Mouse (Mus musculus) urinary bladder, adult 2 months (tissue): ENCODE measurements at regions not wholly inside any gene's neighbourhood (a gene's known extent, or its start where the extent isn't known, plus 50 kb on each side); places are given as distances from the start of the nearest gene placed in this dataset.
"Not testable (repeated sequence)": the region's sequence is repeated elsewhere in the genome, so short reads cannot be mapped to it uniquely, and the experiment has no call there.

ENCODE experiments used
- DNase-seq: peaks from one replicate; pipeline ENCODE4 v3.0.0; 2022; ENCODE audit warnings: low spot score

DNA sequence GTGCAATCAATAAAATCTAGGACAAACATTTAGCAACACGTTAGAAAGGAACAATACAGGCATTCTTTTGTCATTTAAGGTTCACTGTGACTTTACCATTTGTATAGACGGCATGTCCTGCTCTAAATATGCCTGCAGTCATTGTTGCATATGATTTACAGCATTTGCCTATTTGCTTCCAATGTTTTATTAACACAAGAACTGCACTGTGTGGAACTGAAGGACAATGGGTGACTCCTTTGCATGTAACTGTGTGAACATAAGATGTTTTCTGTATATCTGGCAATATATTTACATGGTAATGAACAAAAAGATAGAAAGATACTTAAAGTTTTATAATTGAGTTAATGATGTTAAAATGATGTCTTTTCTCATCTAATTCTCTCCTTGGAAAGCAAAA is 57.1 kb downstream of the Pou4f1 start:
- DNase-seq = no peak

DNA sequence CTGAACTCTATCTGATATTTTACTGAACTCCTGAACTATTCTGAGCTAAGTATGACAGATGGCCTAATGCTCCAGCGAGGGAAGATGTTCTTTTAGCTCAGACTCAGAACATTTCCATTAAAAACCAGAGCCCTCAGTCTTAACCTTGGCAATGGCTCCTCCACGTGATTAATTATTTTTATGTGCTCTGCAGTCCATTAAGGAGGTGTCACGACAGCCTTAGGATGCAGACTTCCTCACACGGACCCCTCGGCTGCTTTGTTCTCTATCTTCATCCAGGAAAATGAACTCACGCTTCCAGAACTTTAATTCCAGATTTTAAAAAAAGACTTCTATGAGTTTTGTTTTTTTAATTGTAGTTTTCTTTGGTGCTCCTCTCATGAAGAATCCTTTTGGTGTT is 57.5 kb downstream of the Pou4f1 start:
- DNase-seq = no peak

DNA sequence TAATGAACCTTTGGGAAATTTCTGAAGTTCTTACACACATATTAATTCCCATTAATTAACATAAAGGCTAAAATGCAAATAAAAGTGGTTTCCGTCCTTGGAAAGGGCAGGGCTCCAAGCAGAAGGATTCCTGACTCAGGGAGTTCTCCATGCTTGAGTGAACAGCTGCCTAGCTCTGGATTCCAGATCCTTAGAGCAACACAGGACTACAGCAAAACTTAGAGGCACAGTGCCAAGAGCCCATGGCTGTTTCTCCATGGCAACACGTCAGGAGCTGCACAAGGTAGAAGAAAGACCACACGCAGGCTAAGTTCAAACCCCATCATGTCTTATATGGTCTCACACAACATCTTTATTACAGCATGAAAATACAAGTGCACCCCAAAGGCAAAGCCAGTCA is 61.7 kb downstream of the Pou4f1 start:
- DNase-seq = no peak

GRCm38 (mm10) chr14:104389297-104390071 is 78.3 kb downstream of the Pou4f1 start:
- DNase-seq = no peak

DNA sequence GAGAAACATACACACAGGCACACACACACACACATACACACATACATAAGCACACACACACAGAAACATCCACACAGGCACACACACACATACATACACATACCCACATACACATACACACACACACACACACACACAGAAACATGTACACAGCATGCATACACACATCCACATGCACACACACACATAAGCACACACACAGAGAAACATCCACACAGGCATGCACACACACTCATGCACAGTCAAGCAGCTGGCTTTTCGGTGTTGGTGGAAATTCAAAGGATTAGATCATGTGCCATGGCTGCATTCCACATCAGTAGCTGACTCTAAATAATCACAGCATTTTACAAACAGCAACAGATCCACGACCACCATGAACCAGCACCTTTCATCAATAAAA is 78.9 kb downstream of the Pou4f1 start:
- no peak for DNase-seq

DNA sequence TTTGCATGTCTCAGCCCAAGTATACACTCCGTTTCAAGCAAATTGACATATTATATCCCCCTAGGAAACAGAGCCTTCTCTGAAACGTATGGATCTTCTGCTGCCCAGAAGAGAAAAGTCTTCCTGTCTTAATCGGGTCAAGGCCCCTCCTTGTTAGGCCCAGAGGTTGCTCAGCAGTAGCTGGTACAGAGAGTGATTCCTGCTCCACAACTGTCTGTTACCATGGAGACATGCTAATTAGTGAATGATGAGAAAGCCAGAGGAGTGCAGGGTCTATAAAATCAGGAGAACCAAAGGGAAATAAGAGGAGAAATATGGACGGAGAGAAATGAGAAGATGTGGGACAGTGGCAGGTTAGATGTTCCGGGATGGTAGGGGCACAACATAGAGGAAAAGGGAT is 86.8 kb downstream of the Pou4f1 start:
- DNase-seq = no peak

GRCm38 (mm10) chr14:104372776-104373175 is 95.0 kb downstream of the Pou4f1 start:
- no peak for DNase-seq

- DNase-seq = no peak
Measured at GRCm38 (mm10) chr14:104356636-104357035, 111.2 kb downstream of the Pou4f1 start.

- DNase-seq = not testable (repeated sequence)
Measured at GRCm38 (mm10) chr14:104336783-104337182, 131.0 kb downstream of the Pou4f1 start.

- no peak for DNase-seq
Measured at GRCm38 (mm10) chr14:104326089-104326488, 141.7 kb downstream of the Pou4f1 start.

- no peak for DNase-seq
Measured at GRCm38 (mm10) chr14:104300141-104300540, 167.7 kb downstream of the Pou4f1 start.

- no peak for DNase-seq
Measured at GRCm38 (mm10) chr14:104298312-104298711, 169.5 kb downstream of the Pou4f1 start.

DNA sequence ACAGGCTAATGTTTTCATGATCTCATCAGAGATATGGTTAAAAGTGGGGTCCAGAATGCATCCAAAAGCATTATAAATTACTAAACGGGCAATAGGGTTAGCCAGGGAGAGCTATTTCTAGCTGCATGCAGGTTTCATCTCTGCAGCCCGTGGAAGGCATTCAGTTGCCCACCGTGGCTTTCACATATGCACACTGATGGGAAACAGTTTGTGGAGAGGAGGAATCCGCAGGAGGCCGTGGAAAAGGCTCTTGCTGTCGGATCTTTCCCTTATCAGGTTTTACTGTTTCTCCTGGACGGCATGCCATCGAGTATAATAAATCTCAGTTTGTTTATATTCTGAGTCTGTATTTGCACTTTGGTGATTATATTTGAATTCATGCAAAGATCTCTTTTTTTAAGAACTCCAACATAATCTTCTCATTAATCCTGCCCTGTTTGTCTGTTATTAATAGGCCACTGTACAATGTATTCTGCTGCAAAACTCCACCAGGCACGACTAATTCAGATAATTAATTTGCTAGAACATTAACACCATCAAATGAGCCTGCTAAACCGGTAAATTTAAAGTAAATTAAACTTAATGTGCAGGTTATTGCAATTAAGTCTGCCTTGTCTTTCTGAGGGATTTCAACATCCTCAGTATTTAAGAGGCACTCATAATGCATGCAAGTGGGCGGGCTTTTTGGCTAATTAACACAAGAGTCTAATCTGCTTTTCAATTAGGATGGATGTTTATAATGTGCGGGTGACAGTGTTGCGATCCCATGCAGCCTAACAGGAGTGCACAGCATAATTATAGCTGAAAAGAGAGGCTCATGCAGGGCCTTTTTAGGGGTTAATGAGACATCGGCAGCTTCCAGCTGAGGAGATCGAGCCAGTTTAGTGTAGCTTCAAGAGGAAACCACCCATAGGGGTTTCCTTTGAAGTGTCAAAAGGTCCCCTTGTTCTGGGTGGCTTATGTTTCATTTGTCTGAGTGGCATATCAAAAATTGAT is 170.2 kb downstream of the Pou4f1 start:
- no peak for DNase-seq

DNA sequence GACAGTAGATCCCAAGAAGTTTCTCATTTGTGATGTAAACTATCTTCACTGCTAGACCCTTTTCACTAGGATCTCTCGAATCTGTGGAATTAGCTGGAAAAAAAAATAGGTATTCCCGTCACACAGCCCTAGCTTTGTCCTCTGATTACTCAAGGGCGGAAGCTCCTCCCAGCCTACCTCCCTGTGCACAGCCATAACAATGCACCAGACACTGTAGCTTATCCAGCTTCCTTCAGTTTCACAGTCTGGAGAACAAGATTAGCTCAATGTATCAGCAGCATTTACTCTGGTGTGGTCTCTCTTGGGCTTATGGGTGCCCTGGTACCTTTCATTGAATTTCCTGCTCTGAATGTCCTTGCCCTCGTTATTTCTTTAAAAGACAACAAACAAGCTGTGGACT is 174.0 kb downstream of the Pou4f1 start:
- no peak for DNase-seq

- no peak for DNase-seq
Measured at GRCm38 (mm10) chr14:104293147-104293546, 174.7 kb downstream of the Pou4f1 start.

DNA sequence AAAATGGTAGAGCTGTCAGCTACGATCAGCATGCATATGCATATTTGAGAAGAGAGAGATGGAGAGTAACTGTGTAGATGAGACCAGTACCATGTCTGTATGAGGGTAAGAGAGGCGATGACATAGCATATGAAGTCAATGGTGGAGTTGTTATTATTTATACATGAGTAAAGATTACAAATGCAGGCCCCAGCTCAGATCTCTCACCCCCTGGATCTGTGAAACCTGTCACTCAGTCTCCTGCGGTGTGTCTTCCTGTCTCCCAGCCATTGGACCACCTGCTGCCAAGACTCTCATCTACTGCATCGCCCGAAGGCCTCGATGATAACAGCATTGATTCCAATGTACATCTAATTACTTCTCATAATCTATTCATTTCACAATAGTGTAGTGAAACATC is 187.4 kb downstream of the Pou4f1 start:
- no peak for DNase-seq

DNA sequence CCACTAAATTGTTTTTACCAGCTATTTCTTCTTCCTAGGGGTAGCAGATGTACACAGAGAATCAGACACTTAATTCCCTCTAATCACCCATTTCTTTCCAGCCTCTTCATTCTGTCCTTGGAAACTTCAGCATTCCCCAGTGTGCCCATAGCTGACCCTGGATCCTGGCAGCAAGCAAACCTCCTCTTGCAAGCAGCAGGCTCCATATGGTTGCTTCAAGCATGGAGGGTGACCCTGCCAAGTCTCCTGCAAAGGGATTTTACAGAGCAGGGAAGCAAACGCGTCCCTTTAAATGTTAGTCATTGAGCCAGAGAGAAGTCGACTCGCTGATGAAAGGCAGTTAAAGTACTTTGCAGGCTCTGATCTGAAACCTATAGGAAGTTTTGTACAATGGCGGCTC is 187.9 kb downstream of the Pou4f1 start:
- DNase-seq = no peak

DNA sequence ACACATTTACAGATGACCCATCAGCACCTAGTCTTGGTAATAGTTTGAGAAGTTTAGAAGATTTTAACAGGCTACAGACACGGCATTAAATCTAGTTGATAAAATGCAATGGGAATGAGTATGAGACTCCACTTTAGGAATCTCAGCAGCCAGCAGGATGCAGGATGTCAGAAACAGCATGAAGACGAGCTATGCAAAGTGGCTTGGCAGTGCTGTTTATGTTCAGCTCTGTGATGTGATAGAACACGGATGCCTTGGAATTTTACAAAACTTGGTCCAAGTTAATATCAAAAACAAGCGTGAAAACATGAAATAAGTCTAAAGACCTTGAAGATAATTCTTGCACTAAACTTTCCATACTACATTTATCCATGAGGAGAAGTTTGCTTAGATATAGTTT is 193.0 kb downstream of the Pou4f1 start:
- DNase-seq = no peak

DNA sequence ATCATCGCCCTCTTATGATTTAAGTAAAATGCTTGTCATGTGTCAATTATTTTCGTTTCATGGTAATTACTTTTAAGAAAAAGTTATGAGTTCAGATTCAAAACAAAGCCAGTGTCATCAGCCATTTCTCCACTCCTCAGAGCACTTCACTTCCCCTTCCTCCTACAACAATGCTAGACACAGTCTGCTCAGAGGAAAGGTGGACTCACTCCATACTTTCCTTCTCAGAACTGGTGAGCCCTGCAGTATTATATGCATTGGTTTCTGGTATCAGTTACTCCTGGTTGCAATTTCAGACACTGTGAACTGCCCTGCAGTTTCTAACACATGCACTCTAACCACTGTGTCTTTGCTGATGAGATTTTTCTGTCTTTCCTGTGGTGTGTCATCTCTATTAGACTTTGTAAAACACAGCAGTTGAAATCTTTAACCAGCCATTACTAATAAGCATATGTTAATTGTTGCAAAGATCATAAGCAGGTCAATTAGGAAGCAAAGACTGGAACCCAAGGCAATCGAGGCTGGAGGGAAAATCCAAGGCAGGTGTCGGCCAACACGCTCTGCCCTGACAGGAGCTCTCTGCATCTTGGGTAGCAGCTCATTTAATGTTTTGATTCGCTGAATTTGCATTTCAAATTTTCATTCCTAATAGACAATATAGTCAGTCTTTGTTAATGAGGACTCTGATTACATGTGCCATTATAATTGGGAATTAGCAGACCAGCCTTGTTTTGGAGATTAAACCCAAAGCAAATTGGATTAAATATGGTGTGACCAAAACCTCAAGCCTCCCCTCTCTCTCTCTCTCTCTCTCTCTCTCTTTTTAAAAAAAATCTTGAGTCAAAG is 202.7 kb downstream of the Pou4f1 start:
- DNase-seq = no peak

DNA sequence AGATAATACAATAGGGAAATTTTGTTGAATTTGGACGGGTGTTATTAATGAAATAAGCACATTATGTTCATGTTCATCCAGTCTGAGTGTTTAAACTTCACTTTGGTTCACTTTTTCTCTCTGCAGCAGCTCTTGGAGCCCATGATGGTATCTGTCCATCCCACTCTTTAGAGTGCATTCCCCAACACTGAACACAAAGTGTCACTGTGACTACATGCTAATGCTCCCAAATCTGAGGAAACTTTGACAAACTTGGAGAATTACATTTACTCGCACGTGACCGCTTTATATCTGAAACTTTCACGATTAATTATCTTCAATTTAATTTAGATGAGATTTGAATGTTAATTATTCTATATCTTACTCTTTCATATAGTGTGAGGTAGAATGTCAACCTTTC is 250.8 kb downstream of the Pou4f1 start:
- DNase-seq = no peak

DNA sequence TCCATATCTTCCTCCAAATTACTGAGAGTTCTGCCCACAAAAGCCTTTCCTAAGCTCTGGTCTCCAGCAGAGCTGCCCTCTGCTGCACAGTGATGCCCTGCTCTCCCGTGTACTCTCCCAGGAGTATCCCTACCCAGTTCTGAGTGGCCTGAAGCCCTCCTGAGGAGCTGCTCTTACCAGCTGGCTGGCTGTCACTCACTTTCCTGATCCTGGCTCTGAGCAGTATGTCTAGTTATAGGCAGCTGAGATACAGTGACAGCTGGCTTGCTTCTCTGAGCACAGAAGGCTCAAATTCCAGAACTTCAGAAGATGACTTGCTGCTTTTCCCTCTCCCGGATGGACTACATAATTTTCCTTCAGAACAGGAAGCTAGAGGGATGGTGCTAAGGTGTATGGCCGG is 257.1 kb downstream of the Pou4f1 start:
- no peak for DNase-seq

DNA sequence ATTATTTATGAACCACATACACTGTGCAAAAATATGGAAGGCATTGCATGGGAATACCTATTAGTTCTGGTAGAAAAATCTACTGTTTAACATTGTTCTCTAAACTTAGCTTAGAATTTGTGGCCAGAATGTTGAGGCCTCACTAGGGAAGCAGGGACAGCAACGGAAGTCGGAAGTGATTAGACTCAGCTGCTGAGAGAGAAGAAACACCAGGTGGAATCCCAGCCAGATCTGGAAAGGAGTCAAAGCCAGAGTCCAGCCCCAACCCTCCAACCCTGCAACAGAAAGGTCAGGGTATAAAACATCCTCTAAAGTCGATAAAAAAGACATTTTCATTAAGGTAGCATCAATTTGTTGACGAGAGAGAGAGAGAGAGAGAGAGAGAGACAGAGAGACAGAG is 258.9 kb downstream of the Pou4f1 start:
- DNase-seq = no peak
